Mouse (Mus musculus) intestine, postnatal 0 days (tissue): ENCODE results near the gene Ncoa3. TPM values are rescaled to one million over a fixed set of nuclear protein-coding genes. Genes with fewer than 3 reads are reported as not detected.
A peak's percentile ranks its signal among the peaks of the same experiment; 100 is the strongest.

Source experiments
- ATAC-seq: fragments of 200-750 bp; cut with Nextera tagmentation; 2 replicates; pipeline ENCODE4 v1.8.0; 2017; ENCODE audit warnings: mild to moderate bottlenecking, moderate TSS enrichment, moderate library complexity
- H3K27ac ChIP-seq: fragments of 300-500 bp; sonication (generic); 2 replicates; pipeline ENCODE4 v1.5.1; 2014; ENCODE audit warnings: mild to moderate bottlenecking, low read depth, low read length, moderate library complexity
- H3K27me3 ChIP-seq: fragments of 300-500 bp; sonication (generic); replicated peaks from 2 replicates; pipeline ENCODE4 v1.6.1; 2014; ENCODE audit warnings: low read length, mixed read lengths; ENCODE audit not compliant: control insufficient read depth, insufficient read depth
- H3K36me3 ChIP-seq: fragments of 300-500 bp; sonication (generic); 2 replicates; pipeline ENCODE4 v1.6.1; 2014; ENCODE audit warnings: mild to moderate bottlenecking, moderate library complexity; ENCODE audit not compliant: control insufficient read depth, insufficient read depth
- H3K4me1 ChIP-seq: fragments of 300-500 bp; sonication (generic); replicated peaks from 2 replicates; pipeline ENCODE4 v1.6.1; 2014; ENCODE audit warnings: antibody characterized with exemption, low read length, mixed read lengths; ENCODE audit not compliant: control insufficient read depth, insufficient read depth
- H3K4me2 ChIP-seq: fragments of 300-500 bp; sonication (generic); replicated peaks from 2 replicates; pipeline ENCODE4 v1.6.1; 2014; ENCODE audit warnings: low read depth, mild to moderate bottlenecking, moderate library complexity
- H3K4me3 ChIP-seq: fragments of 300-500 bp; sonication (generic); 2 replicates; pipeline ENCODE4 v1.5.1; 2014; ENCODE audit warnings: low read depth, low read length
- H3K9ac ChIP-seq: fragments of 300-500 bp; sonication (generic); 2 replicates; pipeline ENCODE4 v1.6.1; 2014; ENCODE audit warnings: mild to moderate bottlenecking, low read depth, low read length
- H3K9me3 ChIP-seq: fragments of 300-500 bp; sonication (generic); 2 replicates; pipeline ENCODE4 v1.6.1; 2016; ENCODE audit warnings: mixed run types; ENCODE audit not compliant: control insufficient read depth
- CTCF ChIP-seq: sonication (generic); IDR thresholded peaks from 2 replicates; pipeline ENCODE4 v1.5.1; 2016; ENCODE audit warnings: low read depth, mild to moderate bottlenecking, control low read depth, antibody characterized with exemption, moderate library complexity
- WGBS: fragments of 180-500 bp; shearing (Covaris S2); extraction: QIAGEN DNeasy Blood & Tissue Kit; methylation state at CpG from one replicate; pipeline ENCODE4 v1.1.7; 2014; 5-methylcytosine and 5-hydroxymethylcytosine counted together
- polyA plus RNA-seq: library from polyadenylated mRNA; unstranded; fragments of >200 nt; fragmentation: Nextera tagmentation; extraction: Ambion mirVana; gene quantifications from 2 replicates; pipeline ENCODE4 v1.2.1, GENCODE M21; 2015

Gene Ncoa3
- polyA plus RNA-seq, 1 experiment from 2014 or later: 4.7 TPM

- TF ChIP-seq CTCF: no peak
- H3K4me2 ChIP-seq: no peak overlapping the region
- H3K4me1 ChIP-seq: no peaks in the 10 kb centered on the region
- H3K27me3 ChIP-seq: no peaks in the 10 kb centered on the region
- no peaks in the 10 kb centered on the region for H3K9me3 ChIP-seq
- WGBS: 49% methylated on average over 3 of the region's 3 CpGs
- H3K27ac ChIP-seq: no peak overlapping the region
- H3K36me3 ChIP-seq: no peaks in the 10 kb centered on the region
- no peak overlapping the region for H3K4me3 ChIP-seq
- ATAC-seq: no peak
- H3K9ac ChIP-seq: no peak overlapping the region
Measured at GRCm38 (mm10) chr2:165949719-165950118, 42.7 kb upstream of the Ncoa3 start.

GRCm38 (mm10) chr2:165951432-165952068, 40.9 kb upstream of the Ncoa3 start:
- H3K27ac ChIP-seq: no peak overlapping the region
- no peak for TF ChIP-seq CTCF
- no peaks in the 10 kb centered on the region for H3K27me3 ChIP-seq
- H3K36me3 ChIP-seq: no peaks in the 10 kb centered on the region
- no peak overlapping the region for H3K9ac ChIP-seq
- H3K4me2 ChIP-seq: no peak overlapping the region
- no peaks in the 10 kb centered on the region for H3K9me3 ChIP-seq
- H3K4me3 ChIP-seq: no peak overlapping the region
- no peak for ATAC-seq
- WGBS: 63% methylated on average over 12 of the region's 12 CpGs
- no peaks in the 10 kb centered on the region for H3K4me1 ChIP-seq

GRCm38 (mm10) chr2:165954872-165955271, 37.6 kb upstream of the Ncoa3 start:
- Histone ChIP-seq H3K9ac (no peak overlapping the region), H3K36me3 (no peaks in the 10 kb centered on the region), H3K4me1 (no peaks in the 10 kb centered on the region), H3K9me3 (no peaks in the 10 kb centered on the region), H3K27ac (no peak overlapping the region), H3K27me3 (no peaks in the 10 kb centered on the region), H3K4me2 (peak overlapping the region; percentile 44), H3K4me3 (no peak overlapping the region)
- no peak for TF ChIP-seq CTCF
- ATAC-seq: peak; percentile 56; the same call in 1 of the 2 replicates
- 11% methylated on average over 20 of the region's 20 CpGs for WGBS

GRCm38 (mm10) chr2:165955386-165955785, 37.0 kb upstream of the Ncoa3 start:
- H3K4me1 ChIP-seq: no peaks in the 10 kb centered on the region
- H3K4me2 ChIP-seq: no peak overlapping the region
- H3K36me3 ChIP-seq: no peaks in the 10 kb centered on the region
- no peak for TF ChIP-seq CTCF
- ATAC-seq: no peak
- H3K9ac ChIP-seq: no peak overlapping the region
- H3K27ac ChIP-seq: no peak overlapping the region
- 79% methylated on average over 8 of the region's 8 CpGs for WGBS
- H3K4me3 ChIP-seq: no peak overlapping the region
- H3K9me3 ChIP-seq: no peaks in the 10 kb centered on the region
- no peaks in the 10 kb centered on the region for H3K27me3 ChIP-seq

- no peaks in the 10 kb centered on the region for H3K4me1 ChIP-seq
- TF ChIP-seq CTCF: no peak
- no peak overlapping the region for H3K4me2 ChIP-seq
- no peaks in the 10 kb centered on the region for H3K27me3 ChIP-seq
- no peak overlapping the region for H3K4me3 ChIP-seq
- WGBS: 76% methylated on average over 7 of the region's 7 CpGs
- no peak overlapping the region for H3K9ac ChIP-seq
- H3K27ac ChIP-seq: no peak overlapping the region
- H3K9me3 ChIP-seq: no peaks in the 10 kb centered on the region
- no peaks in the 10 kb centered on the region for H3K36me3 ChIP-seq
- ATAC-seq: no peak
Measured at GRCm38 (mm10) chr2:165956096-165956740, 36.2 kb upstream of the Ncoa3 start.

- Histone ChIP-seq H3K36me3 (no peaks in the 10 kb centered on the region), H3K4me1 (no peaks in the 10 kb centered on the region), H3K9ac (no peak overlapping the region), H3K4me2 (no peak overlapping the region), H3K27me3 (no peaks in the 10 kb centered on the region), H3K27ac (no peak overlapping the region), H3K9me3 (no peaks in the 10 kb centered on the region), H3K4me3 (no peak overlapping the region)
- WGBS: 70% methylated on average over 9 of the region's 9 CpGs
- no peak for TF ChIP-seq CTCF
- ATAC-seq: no peak
Measured at GRCm38 (mm10) chr2:165957257-165957828, 35.1 kb upstream of the Ncoa3 start.
